Mouse (Mus musculus) olfactory bulb, adult 2 months (tissue): ENCODE data around the gene Ppfibp2. TPM values are rescaled to one million over a fixed set of nuclear protein-coding genes. Genes with fewer than 3 reads are reported as not detected.

ENCODE experiments used
- H3K27ac ChIP-seq: fragments of 200-500 bp; 2 replicates; pipeline ENCODE4 v1.5.1; 2012; ENCODE audit warnings: low read depth, low read length; ENCODE audit not compliant: insufficient read depth
- H3K4me1 ChIP-seq: fragments of 200-500 bp; 2 replicates; pipeline ENCODE4 v1.6.1; 2012; ENCODE audit warnings: low read length; ENCODE audit not compliant: control insufficient read depth, insufficient read depth
- H3K4me3 ChIP-seq: fragments of 200-500 bp; 2 replicates; pipeline ENCODE4 v1.5.1; 2012; ENCODE audit warnings: mild to moderate bottlenecking, low read depth, low read length, moderate library complexity; ENCODE audit not compliant: insufficient read depth
- CTCF ChIP-seq: fragments of 200-500 bp; IDR thresholded peaks from 2 replicates; pipeline ENCODE4 v1.5.1; 2012; ENCODE audit warnings: low read depth, mild to moderate bottlenecking, low read length, moderate library complexity; ENCODE audit not compliant: insufficient read depth
- POLR2A ChIP-seq: fragments of 200-500 bp; IDR thresholded peaks from 2 replicates; pipeline ENCODE4 v1.6.1; 2012; ENCODE audit warnings: mild to moderate bottlenecking, low read depth, low read length, moderate library complexity; ENCODE audit not compliant: insufficient read depth
- WGBS: fragments of 180-500 bp; shearing (Covaris S2); methylation state at CpG from one replicate; pipeline ENCODE4 v1.1.7; 2018; 5-methylcytosine and 5-hydroxymethylcytosine counted together
- polyA plus RNA-seq: library from polyadenylated mRNA; stranded (reverse); fragments of >200 nt; gene quantifications from 2 replicates; pipeline ENCODE4 v1.2.4, GENCODE M21; 2012; ENCODE audit warnings: low replicate concordance; ENCODE audit not compliant: missing spikeins, insufficient read depth, insufficient read length

Ppfibp2 gene
- polyA plus RNA-seq, 1 experiment = not detected

DNA sequence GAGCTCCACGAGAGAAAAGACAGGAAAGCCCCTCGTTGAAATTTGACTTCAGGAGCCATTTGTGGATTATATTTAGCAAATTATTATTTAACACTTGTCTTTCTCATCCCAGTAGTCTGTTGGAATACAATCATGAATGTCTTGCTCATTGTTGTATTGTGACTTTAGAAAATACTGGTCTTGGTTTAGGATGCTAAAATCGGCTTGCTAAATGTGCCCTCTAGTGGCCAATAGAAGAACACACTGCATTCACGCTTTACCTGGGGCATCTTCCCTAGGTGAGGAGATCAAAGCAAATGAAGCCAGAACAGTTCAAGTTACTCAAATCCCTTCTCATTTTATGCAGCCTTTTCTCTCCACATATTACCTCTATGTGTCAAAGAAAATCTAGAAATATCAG is 184.6 kb downstream of the Ppfibp2 start:
- Histone ChIP-seq H3K4me3 (no peak overlapping the region), H3K4me1 (no peaks in the 10 kb centered on the region), H3K27ac (no peak overlapping the region)
- TF ChIP-seq POLR2A (no peak), CTCF (no peak)
- 42% methylated on average over 4 of the region's 4 CpGs for WGBS

DNA sequence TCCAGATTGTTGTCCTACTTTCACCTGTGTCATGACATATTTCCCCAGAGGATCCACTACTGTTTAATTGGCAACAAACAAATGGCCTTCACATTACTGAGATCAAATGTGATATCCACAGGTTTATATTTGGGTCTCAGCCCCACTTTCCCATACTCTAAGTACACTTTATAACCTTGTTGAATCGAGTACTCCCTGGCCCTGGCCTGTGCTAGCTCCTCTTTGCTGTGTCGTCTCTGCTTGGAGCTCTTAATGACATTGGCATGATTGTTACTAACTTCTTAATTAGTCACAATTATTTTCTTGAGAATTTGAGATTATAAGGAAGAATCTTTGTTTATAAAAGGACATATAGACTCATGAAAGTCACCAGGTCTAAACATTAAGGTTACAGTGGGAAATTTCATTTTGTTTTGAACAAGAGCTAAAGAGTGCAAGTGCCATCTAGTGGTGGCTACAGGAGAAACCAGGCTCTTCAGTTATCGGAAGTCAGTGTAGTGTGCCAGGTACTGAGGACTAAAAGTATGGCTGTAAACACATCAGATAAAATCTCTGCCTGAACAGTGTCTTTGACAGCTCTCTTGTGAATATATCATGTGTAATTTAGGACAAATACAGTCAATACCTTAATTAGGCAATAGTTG is 193.1 kb downstream of the Ppfibp2 start:
- H3K27ac ChIP-seq = no peak overlapping the region
- 59% methylated on average over 3 of the region's 3 CpGs for WGBS
- TF ChIP-seq CTCF (no peak), POLR2A (no peak)
- H3K4me1 ChIP-seq = no peaks in the 10 kb centered on the region
- H3K4me3 ChIP-seq = no peak overlapping the region

DNA sequence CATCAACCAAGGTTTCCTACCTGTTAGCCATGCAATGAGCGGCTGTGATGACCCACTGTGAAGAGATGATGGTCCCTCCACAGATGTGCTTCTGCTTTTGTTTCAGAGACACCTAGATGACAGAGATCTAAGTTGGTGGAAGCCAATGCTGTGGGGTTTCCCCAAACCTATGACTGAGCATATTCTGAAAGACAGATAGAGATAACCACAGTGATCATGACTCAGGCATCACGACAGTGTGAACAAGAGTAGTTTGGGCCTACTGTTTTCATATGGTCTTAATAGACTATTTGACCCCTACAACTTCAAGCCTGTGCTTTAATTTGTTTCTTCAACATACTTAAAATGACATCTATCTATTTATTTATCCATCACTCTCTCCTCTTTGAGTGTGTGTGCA is 201.5 kb downstream of the Ppfibp2 start:
- WGBS = 95% methylated on average over 2 of the region's 2 CpGs
- Histone ChIP-seq H3K4me3 (no peak overlapping the region), H3K27ac (no peak overlapping the region), H3K4me1 (no peaks in the 10 kb centered on the region)
- TF ChIP-seq CTCF = no peak
- no peak for TF ChIP-seq POLR2A

Other genes with a start within 250 kb of the Ppfibp2 start
- not detected in 2 replicates for gene Syt9, start 224.5 kb upstream of the Ppfibp2 start, polyA plus RNA-seq
- gene Olfml1, start 27.8 kb upstream of the Ppfibp2 start, polyA plus RNA-seq = not detected in 2 replicates
- not detected in 2 replicates for gene 5330417H12Rik, start 30.0 kb downstream of the Ppfibp2 start, polyA plus RNA-seq
- gene Cyb5r2, start 162.8 kb downstream of the Ppfibp2 start, polyA plus RNA-seq = not detected in 2 replicates
- gene Ovch2, start 206.0 kb downstream of the Ppfibp2 start, polyA plus RNA-seq = not detected in 2 replicates
- not detected in 2 replicates for gene Olfr467, start 217.1 kb downstream of the Ppfibp2 start, polyA plus RNA-seq
- gene Olfr469, start 230.3 kb downstream of the Ppfibp2 start, polyA plus RNA-seq = not detected in 2 replicates